Mouse (Mus musculus): Measurements from ENCODE around the gene Trim58. TPM values are rescaled to one million over a fixed set of nuclear protein-coding genes. Genes with fewer than 3 reads are reported as not detected.

Trim58 gene
- polyA plus RNA-seq, 1 experiment from 2014 or later: 0.09 TPM

GRCm38 (mm10) chr11:58698862-58699261, 58.6 kb downstream of the Trim58 start, which contains the start of gene Olfr319:
Gene Olfr319, plus strand, starts transcription at chr11:58699162.
- H3K27ac ChIP-seq (ENCODE audit: low read length): no peak within 1 kb of the TSS
- H3K4me3 ChIP-seq (ENCODE audit: low read length): no peak within 1 kb of the TSS
- H3K9me3 ChIP-seq (ENCODE audit: control insufficient read depth, low read length): peaks cover 3% of the 10 kb centered on the region; the same call in 1 of the 2 replicates
- H3K4me1 ChIP-seq (replicated peaks; ENCODE audit: control insufficient read depth, insufficient read depth, low read length): no peaks in the 10 kb centered on the region
- H3K27me3 ChIP-seq (ENCODE audit: control insufficient read depth, insufficient read depth, low read depth, low read length): no peaks in the 10 kb centered on the region
- H3K36me3 ChIP-seq (ENCODE audit: control insufficient read depth, insufficient read depth, low read length): no peaks in the 10 kb centered on the region
- no peak for ATAC-seq (ENCODE audit: low read depth)
- no peak within 1 kb of the TSS for H3K9ac ChIP-seq (ENCODE audit: low read length)
- no peak within 1 kb of the TSS for H3K4me2 ChIP-seq (ENCODE audit: low read depth, low read length)
- WGBS: 84% methylated on average over 3 of the region's 3 CpGs

Other genes starting within 250 kb of the Trim58 start
- gene 1810065E05Rik, start 219.4 kb upstream of the Trim58 start, polyA plus RNA-seq (2015; fragmentation: Nextera tagmentation; extraction: Ambion mirVana): not detected in 2 replicates
- not detected in 2 replicates for gene Gm12253, start 207.9 kb upstream of the Trim58 start, polyA plus RNA-seq (2015; fragmentation: Nextera tagmentation; extraction: Ambion mirVana)
- not detected in 2 replicates for gene Lypd9, start 187.5 kb upstream of the Trim58 start, polyA plus RNA-seq (2015; fragmentation: Nextera tagmentation; extraction: Ambion mirVana)
- not detected in 2 replicates for gene Olfr30, start 178.2 kb upstream of the Trim58 start, polyA plus RNA-seq (2015; fragmentation: Nextera tagmentation; extraction: Ambion mirVana)
- 0.14 and 0.19 TPM in 2 replicates for gene Olfr332, start 147.9 kb upstream of the Trim58 start, polyA plus RNA-seq (2015; fragmentation: Nextera tagmentation; extraction: Ambion mirVana)
- not detected in 2 replicates for gene Olfr331, start 137.9 kb upstream of the Trim58 start, polyA plus RNA-seq (2015; fragmentation: Nextera tagmentation; extraction: Ambion mirVana)
- not detected in 2 replicates for gene Olfr330, start 105.6 kb upstream of the Trim58 start, polyA plus RNA-seq (2015; fragmentation: Nextera tagmentation; extraction: Ambion mirVana)
- not detected in 2 replicates for gene Olfr329-ps, start 94.0 kb upstream of the Trim58 start, polyA plus RNA-seq (2015; fragmentation: Nextera tagmentation; extraction: Ambion mirVana)
- 0.05 TPM in 1 of 2 replicates, not detected in the other for gene Olfr328, start 84.8 kb upstream of the Trim58 start, polyA plus RNA-seq (2015; fragmentation: Nextera tagmentation; extraction: Ambion mirVana)
- gene Olfr224, start 69.9 kb upstream of the Trim58 start, polyA plus RNA-seq (2015; fragmentation: Nextera tagmentation; extraction: Ambion mirVana): not detected in 2 replicates
- gene Olfr325, start 62.7 kb upstream of the Trim58 start, polyA plus RNA-seq (2015; fragmentation: Nextera tagmentation; extraction: Ambion mirVana): not detected in 2 replicates
- not detected in 2 replicates for gene Olfr324, start 45.4 kb upstream of the Trim58 start, polyA plus RNA-seq (2015; fragmentation: Nextera tagmentation; extraction: Ambion mirVana)
- gene 2210407C18Rik, start 24.4 kb upstream of the Trim58 start, polyA plus RNA-seq (2015; fragmentation: Nextera tagmentation; extraction: Ambion mirVana): not detected in 2 replicates
- not detected in 2 replicates for gene Olfr323, start 10.0 kb upstream of the Trim58 start, polyA plus RNA-seq (2015; fragmentation: Nextera tagmentation; extraction: Ambion mirVana)
- not detected in 2 replicates for gene Olfr322, start 18.3 kb downstream of the Trim58 start, polyA plus RNA-seq (2015; fragmentation: Nextera tagmentation; extraction: Ambion mirVana)
- gene Olfr320, start 40.6 kb downstream of the Trim58 start, polyA plus RNA-seq (2015; fragmentation: Nextera tagmentation; extraction: Ambion mirVana): not detected in 2 replicates
- not detected in 2 replicates for gene Olfr319, start 58.7 kb downstream of the Trim58 start, polyA plus RNA-seq (2015; fragmentation: Nextera tagmentation; extraction: Ambion mirVana)
- gene Olfr318, start 83.5 kb downstream of the Trim58 start, polyA plus RNA-seq (2015; fragmentation: Nextera tagmentation; extraction: Ambion mirVana): not detected in 2 replicates
- not detected in 2 replicates for gene Olfr317, start 98.7 kb downstream of the Trim58 start, polyA plus RNA-seq (2015; fragmentation: Nextera tagmentation; extraction: Ambion mirVana)
- not detected in 2 replicates for gene Olfr316, start 112.3 kb downstream of the Trim58 start, polyA plus RNA-seq (2015; fragmentation: Nextera tagmentation; extraction: Ambion mirVana)
- gene Olfr315, start 132.7 kb downstream of the Trim58 start, polyA plus RNA-seq (2015; fragmentation: Nextera tagmentation; extraction: Ambion mirVana): not detected in 2 replicates
- gene Olfr314, start 142.5 kb downstream of the Trim58 start, polyA plus RNA-seq (2015; fragmentation: Nextera tagmentation; extraction: Ambion mirVana): not detected in 2 replicates
- 11.9 and 15.8 TPM in 2 replicates for gene Fam183b, start 161.5 kb downstream of the Trim58 start, polyA plus RNA-seq (2015; fragmentation: Nextera tagmentation; extraction: Ambion mirVana)
- not detected in 2 replicates for gene Olfr313, start 174.5 kb downstream of the Trim58 start, polyA plus RNA-seq (2015; fragmentation: Nextera tagmentation; extraction: Ambion mirVana)
- gene Olfr312, start 188.8 kb downstream of the Trim58 start, polyA plus RNA-seq (2015; fragmentation: Nextera tagmentation; extraction: Ambion mirVana): 0.08 TPM in 1 of 2 replicates, not detected in the other
- gene Olfr311, start 198.8 kb downstream of the Trim58 start, polyA plus RNA-seq (2015; fragmentation: Nextera tagmentation; extraction: Ambion mirVana): not detected in 2 replicates
- 8.0 and 9.0 TPM in 2 replicates for gene Gm12258, start 206.7 kb downstream of the Trim58 start, polyA plus RNA-seq (2015; fragmentation: Nextera tagmentation; extraction: Ambion mirVana)
- 6.9 and 7.1 TPM in 2 replicates for gene 2810021J22Rik, start 226.8 kb downstream of the Trim58 start, polyA plus RNA-seq (2015; fragmentation: Nextera tagmentation; extraction: Ambion mirVana)